Mouse (Mus musculus): Measurements from ENCODE around the gene Dvl3.

- no peak for TF ChIP-seq POLR2A (IDR thresholded peaks at IDR 0.05; ENCODE audit: control insufficient read depth, extremely low read depth, insufficient read depth, low read length, poor library complexity)
- TF ChIP-seq CTCF (IDR thresholded peaks at IDR 0.05; ENCODE audit: borderline replicate concordance, control insufficient read depth, extremely low read depth, insufficient read depth, low read length, poor library complexity): no peak
These were observed 38.2 kb downstream of the Dvl3 start for GRCm38 (mm10) chr16:20555000-20555399.

Measured in thymus, adult 2 months (tissue).